Mouse (Mus musculus) layer of hippocampus, postnatal 36 days (tissue): ENCODE measurements around the gene Cdon. TPM values are rescaled to one million over a fixed set of nuclear protein-coding genes. Genes with fewer than 3 reads are reported as not detected.

ENCODE experiments used
- DNase-seq, 2 experiments: peaks; one replicate each; pipeline ENCODE4 v3.0.0; 2022
- total RNA-seq, 2 experiments: library from RNA; stranded (reverse); gene quantifications; 2 replicates each; pipeline ENCODE4 v1.2.3; 2021

Gene Cdon
- total RNA-seq, 2 experiments from 2014 or later, result 11.7 to 12.2 TPM

DNA sequence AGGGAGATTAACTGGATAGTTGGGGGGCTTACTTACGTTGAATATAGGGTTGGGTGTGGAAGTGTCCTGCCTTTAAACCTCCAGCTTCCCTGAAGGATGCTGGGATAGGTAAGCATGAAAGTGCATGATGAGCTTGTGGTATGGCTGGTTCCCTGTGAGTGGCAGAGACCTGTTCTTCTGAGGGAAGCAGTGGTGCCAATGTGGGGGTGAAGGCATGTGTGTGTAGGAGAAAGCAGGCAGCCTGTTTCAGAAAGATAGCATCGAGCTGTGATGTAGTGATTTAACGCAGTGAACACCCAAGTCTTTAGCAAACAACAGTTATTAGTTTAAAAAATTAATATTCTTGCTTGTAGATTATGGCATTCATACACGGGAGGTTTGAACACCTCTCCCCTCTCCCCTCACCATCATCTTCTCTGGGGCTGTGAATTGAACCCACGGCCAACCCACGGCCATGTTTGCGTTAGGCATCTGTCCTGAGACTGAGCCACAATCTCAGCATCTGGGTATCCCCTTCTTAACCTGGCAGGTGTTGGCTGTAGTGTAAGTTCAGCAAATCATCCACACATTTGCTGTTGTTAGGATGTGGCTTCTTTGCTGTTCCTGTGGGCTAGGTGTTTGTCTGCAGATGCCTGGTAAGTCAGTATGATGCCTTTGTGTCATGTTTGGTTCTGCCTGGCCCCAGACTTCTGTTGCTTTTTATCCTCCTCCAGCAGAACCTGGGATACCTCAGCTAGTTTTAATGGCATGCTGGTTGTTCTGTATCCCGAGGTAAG is 17.5 kb downstream of the Cdon start:
- peak; percentile 23 to 33 for DNase-seq

GRCm38 (mm10) chr9:35439062-35439442 is 18.1 kb downstream of the Cdon start:
- peak; percentile 66 to 72 for DNase-seq

GRCm38 (mm10) chr9:35439754-35440153 is 18.8 kb downstream of the Cdon start:
- no peak for DNase-seq

DNA sequence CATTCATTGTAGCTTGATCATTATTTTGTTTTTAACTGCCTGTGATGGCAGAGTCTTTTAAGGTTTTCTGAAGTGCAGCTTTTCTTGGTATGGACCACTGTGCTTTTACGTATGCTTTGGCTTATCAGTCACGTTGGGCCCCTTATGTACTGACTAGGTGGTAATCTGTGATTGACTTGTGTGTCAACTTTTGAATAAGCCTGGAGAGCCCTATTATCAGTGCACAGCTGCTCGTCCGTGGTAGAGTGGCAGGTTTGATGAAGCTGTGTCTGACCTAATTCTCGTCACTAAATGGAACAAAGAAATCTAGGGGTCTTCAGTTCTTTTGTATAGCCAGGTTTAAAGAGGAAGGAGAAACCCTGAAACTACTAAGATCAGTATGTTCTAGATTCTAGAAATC is 21.5 kb downstream of the Cdon start:
- DNase-seq, result no peak

- no peak for DNase-seq
These were observed 22.9 kb downstream of the Cdon start for GRCm38 (mm10) chr9:35443618-35444511.

- DNase-seq, result no peak
These were observed 23.6 kb downstream of the Cdon start for GRCm38 (mm10) chr9:35444512-35444886.

GRCm38 (mm10) chr9:35446916-35447315 is 26.0 kb downstream of the Cdon start:
- no peak for DNase-seq

DNA sequence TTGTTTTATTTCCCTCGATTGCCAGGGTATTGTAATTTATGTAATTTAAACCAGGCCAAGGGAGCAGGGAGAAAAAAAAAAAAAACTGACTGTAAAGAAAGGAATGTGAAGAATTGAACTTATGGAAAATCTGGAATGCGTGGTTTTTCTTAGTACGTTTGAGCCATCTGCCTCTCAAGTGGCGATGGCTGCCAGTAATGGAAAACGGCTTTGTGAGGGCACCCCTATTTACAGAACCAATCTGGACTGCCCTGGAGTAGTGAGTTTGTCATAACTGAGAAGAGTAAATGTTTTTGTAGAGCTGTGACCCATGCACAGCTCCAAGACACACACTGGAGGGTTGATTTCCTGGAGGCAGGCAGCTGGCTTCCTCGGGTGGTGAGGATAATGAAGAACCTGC is 32.4 kb downstream of the Cdon start:
- DNase-seq, result no peak

DNA sequence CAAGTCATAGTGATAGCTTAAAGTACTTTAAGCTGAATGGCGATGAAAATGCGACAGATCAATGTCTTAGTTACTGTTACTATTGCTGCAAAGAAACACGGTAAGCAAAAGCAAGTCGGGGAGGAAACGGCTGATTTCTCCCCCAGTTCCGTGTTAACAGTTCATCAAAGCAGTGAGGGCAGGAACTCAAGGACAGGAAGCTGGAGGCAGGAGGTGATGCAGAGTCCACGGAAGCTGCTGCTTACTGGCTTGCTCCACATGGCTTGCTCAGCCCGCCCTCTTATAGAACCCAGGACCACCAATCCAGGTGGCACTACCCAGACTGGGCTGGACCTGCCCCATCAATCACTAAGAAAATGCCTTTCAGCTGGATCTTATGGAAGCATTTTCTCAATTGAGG is 38.7 kb downstream of the Cdon start:
- DNase-seq, result no peak

GRCm38 (mm10) chr9:35467264-35467817 is 46.4 kb downstream of the Cdon start:
- no peak for DNase-seq

GRCm38 (mm10) chr9:35468913-35469312 is 48.0 kb downstream of the Cdon start:
- DNase-seq, result no peak

- DNase-seq, result no peak
These were observed 53.3 kb downstream of the Cdon start for GRCm38 (mm10) chr9:35474104-35474724.

GRCm38 (mm10) chr9:35475394-35475793 is 54.5 kb downstream of the Cdon start:
- no peak for DNase-seq

GRCm38 (mm10) chr9:35479456-35479855 is 58.5 kb downstream of the Cdon start:
- no peak for DNase-seq

DNA sequence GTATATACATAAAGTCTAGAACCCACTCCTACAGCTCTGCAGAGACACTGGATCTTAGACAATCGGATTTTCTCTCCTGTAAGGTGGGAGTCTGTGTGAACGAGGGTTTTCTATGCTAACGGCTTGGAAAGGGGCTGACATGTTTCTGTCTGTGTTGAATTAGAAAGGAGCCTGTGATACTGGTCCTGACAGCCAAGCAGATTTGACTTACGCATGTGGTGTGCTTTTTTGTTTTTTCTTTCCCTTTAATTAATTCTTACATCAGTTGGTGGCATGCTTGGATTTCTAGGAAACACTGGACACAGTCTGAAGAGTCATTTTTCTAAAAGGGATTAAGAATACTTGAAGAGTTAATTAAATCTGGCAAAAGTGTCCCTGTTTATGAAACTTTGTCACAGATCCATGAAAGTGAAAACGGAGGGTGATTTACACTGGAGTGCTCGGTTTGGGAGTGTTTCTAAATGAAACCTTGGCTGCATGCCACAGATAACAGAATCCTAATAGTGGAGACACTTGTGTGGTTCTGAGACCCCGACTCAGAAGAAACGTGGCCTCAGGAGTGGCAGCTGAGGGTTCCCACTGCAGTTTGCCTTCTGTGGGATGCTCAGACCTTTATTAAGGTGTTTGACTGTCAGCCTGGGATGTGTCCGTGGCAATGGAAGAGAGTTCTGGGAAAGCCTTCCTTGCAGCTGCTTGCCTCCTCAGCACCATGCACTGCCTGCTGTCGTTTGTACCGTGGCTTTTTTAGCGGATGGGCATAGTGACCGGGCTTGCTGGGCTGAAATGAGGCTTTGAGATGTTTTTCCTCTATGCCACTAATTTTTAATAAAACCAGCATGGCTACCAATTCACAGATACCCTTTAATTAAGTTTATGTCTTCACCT is 61.3 kb downstream of the Cdon start:
- no peak for DNase-seq

DNA sequence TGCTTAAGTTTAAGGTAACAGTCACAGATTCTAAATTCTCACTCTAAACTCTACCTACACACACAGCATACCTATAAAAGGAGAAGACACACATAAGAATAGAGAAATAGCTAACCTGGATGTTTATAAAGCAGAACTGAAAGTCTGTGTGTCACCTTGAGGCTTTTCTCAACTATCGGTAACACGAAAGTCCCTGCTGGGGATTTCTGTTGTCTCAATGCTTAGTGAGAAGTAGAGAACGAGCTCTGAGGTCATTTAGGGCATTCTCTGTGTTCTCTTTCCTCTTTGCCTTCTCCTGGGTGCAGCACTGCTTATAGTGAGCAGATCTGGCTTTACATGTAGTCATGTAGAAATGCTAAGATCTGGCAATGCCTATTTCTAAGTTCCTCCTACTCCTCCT is 63.0 kb downstream of the Cdon start:
- no peak for DNase-seq

GRCm38 (mm10) chr9:35486616-35487015 is 65.7 kb downstream of the Cdon start:
- DNase-seq, result no peak

GRCm38 (mm10) chr9:35488496-35488895 is 67.6 kb downstream of the Cdon start:
- DNase-seq, result peak; percentile 23 to 28

DNA sequence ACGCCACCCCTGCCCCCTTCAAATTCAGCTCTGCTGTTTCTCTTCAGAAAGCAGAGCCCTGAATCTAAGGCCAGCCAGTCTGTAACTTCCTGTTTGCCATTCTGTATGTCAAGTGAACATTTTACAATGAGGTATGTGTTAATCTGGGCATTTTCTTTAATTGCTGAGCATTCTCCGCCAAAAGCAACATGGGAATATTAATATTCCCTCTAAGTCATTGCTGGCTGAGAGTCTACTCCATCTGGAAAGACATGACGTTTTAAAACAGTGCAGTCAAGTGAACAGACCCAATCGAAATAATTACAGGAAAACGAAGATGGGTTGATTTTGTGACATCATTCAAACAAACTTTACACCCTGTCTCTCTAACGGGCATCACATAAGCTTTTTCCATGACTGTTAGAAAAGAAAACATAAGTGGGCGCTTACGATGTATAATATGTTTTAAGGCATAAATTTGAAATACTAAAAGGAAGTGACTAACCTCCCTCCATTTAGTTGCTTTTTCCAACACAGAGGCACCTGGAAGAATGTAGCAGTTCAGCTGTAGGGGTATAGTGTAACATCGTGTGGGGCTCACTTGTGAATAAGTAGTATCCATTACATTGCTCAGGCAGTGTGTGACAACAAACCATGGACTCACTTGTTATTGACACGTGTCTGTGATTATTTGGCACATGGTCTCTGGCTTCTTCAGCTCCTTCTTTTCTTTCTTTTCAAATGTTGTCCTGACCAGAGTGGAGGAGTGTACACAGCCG is 70.4 kb downstream of the Cdon start:
- no peak for DNase-seq

- no peak for DNase-seq
These were observed 72.3 kb downstream of the Cdon start for GRCm38 (mm10) chr9:35493033-35493732.

- DNase-seq, result no peak
These were observed 72.8 kb downstream of the Cdon start for GRCm38 (mm10) chr9:35493733-35494092.
